Mouse (Mus musculus) cerebellum, adult 2 months (tissue): ENCODE data around the gene Exd1. TPM values are rescaled to one million over a fixed set of nuclear protein-coding genes. Genes with fewer than 3 reads are reported as not detected.

Source experiments
- DNase-seq, 2 experiments: peaks; one replicate each; pipeline ENCODE4 v3.0.0; 2021
- H3K27ac ChIP-seq: fragments of 200-500 bp; 2 replicates; pipeline ENCODE4 v1.5.1; 2012; ENCODE audit warnings: low read length, control low read depth, inconsistent platforms; ENCODE audit not compliant: insufficient read depth
- H3K27me3 ChIP-seq: fragments of 200-500 bp; 2 replicates; pipeline ENCODE4 v1.6.1; 2012; ENCODE audit warnings: inconsistent platforms, mild to moderate bottlenecking, low read length, moderate library complexity; ENCODE audit not compliant: control insufficient read depth, insufficient read depth
- H3K4me1 ChIP-seq: fragments of 200-500 bp; 2 replicates; pipeline ENCODE4 v1.6.1; 2011; ENCODE audit warnings: low read length; ENCODE audit not compliant: control insufficient read depth, insufficient read depth
- H3K4me3 ChIP-seq: fragments of 200-500 bp; replicated peaks from 2 replicates; pipeline ENCODE3; 2011; ENCODE audit warnings: mild to moderate bottlenecking, low read depth, low read length, control low read depth; ENCODE audit not compliant: insufficient read depth
- CTCF ChIP-seq: fragments of 200-500 bp; IDR thresholded peaks from 2 replicates; pipeline ENCODE4 v1.5.1; 2011; ENCODE audit warnings: low read depth, mild to moderate bottlenecking, control low read depth, low read length, moderate library complexity, borderline replicate concordance; ENCODE audit not compliant: insufficient read depth
- POLR2A ChIP-seq: fragments of 200-500 bp; IDR thresholded peaks from 2 replicates; pipeline ENCODE4 v1.6.1; 2011; ENCODE audit warnings: low read length, control low read depth, borderline replicate concordance; ENCODE audit not compliant: insufficient read depth
- WGBS: fragments of 180-500 bp; shearing (Covaris S2); methylation state at CpG from one replicate; pipeline ENCODE4 v1.1.7; 2018; 5-methylcytosine and 5-hydroxymethylcytosine counted together
- polyA plus RNA-seq: library from polyadenylated mRNA; depleted of rRNA; stranded (reverse); fragments of >200 nt; gene quantifications from 2 replicates; pipeline ENCODE4 v1.2.3, GENCODE M21; 2012

The Exd1 gene
- polyA plus RNA-seq, 1 experiment: 0.90 TPM

DNA sequence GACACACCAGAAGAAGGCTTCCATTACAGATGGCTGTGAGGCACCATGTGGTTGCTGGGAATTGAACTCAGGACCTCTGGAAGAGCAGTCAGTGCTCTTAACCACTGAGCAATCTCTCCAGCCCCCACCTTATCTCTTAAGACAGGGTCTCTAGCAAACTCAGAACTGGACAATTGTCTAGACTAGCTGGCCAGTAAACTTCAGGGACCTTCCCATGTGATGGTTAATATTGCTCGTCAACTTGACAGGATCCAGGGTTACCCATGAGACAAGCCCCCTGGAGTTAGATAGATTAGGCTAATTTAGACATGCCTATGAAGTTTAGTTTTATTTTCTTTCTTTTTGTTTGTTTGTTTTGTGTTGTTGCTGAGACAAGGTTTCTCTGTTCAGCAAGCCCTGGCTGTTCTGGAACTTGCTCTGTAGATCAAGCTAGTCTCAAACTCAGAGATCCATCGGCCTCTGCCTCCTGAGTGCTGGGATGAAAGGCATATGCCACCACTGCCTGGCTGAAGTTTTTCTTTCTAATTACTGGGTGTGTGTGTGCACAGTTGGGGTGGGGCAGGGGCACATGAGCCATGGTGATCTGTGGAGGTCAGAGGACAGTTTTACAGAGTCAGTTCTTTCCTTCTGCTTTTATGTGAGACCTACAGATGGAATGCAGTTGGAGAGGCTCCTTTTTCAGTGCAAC, 46.3 kb downstream of the Exd1 start:
- Histone ChIP-seq H3K27ac (no peak overlapping the region), H3K4me3 (no peak overlapping the region), H3K4me1 (no peaks in the 10 kb centered on the region), H3K27me3 (no peaks in the 10 kb centered on the region; the same call in 1 of the 2 replicates)
- TF ChIP-seq CTCF (no peak), POLR2A (no peak)
- 77% methylated on average over 2 of the region's 2 CpGs for WGBS
- DNase-seq: no peak

DNA sequence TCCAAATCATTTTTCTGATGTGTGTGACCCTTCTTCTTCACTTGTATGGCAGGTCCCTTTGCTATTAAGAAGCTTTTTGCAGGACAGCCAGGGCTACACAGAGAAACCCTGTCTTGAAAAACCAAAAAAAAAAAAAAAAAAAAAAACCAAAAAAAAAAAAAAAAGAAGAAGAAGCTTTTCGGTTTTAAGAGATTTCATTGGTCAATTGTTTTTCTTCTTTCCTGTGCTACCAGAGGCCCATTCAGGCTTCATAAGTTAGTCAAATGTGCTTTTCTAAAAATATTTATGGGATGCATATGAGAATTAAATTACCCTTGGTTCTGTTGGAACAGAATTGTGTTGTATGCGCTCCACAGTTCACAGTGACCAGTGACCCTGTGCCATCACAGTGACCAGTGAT, 48.6 kb downstream of the Exd1 start:
- H3K4me3 ChIP-seq: no peak overlapping the region
- no peak overlapping the region for H3K27ac ChIP-seq
- DNase-seq: no peak
- WGBS: 81% methylated on average over 2 of the region's 2 CpGs
- H3K4me1 ChIP-seq: no peaks in the 10 kb centered on the region
- no peaks in the 10 kb centered on the region; the same call in 1 of the 2 replicates for H3K27me3 ChIP-seq
- TF ChIP-seq CTCF: no peak
- TF ChIP-seq POLR2A: no peak

- no peaks in the 10 kb centered on the region; the same call in 1 of the 2 replicates for H3K27me3 ChIP-seq
- DNase-seq: no peak
- no peak overlapping the region for H3K4me3 ChIP-seq
- H3K4me1 ChIP-seq: no peaks in the 10 kb centered on the region
- no peak for TF ChIP-seq CTCF
- no peak for TF ChIP-seq POLR2A
- WGBS: 95% methylated on average over 2 of the region's 2 CpGs
- no peak overlapping the region for H3K27ac ChIP-seq
Observed at GRCm38 (mm10) chr2:119496082-119496481, 51.3 kb downstream of the Exd1 start.

GRCm38 (mm10) chr2:119491953-119492352, 55.5 kb downstream of the Exd1 start:
- 53% methylated on average over 5 of the region's 5 CpGs for WGBS

DNA sequence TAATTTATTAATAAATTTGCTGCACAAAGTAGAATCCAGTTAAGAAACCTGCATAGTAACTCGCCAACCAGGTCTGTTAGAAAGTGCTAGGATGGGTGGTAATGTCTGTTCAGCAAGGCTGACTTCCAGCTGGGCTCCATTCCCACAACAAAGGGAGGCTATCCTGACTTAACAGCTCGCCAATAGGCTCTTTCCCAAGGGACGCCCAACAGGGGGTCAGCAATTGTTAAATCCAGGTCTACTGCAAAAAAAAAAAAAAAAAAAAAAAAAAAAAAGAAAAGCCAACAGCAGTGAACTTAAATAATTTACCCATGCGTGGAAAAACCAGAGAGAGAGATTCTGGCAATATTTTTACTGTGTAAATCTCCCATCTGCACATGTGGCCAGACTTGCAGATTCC, 60.9 kb downstream of the Exd1 start:
- no peak overlapping the region for H3K27ac ChIP-seq
- 8% methylated on average over 4 of the region's 4 CpGs for WGBS
- no peak for TF ChIP-seq CTCF
- no peak for TF ChIP-seq POLR2A
- no peaks in the 10 kb centered on the region for H3K27me3 ChIP-seq
- H3K4me3 ChIP-seq: no peak overlapping the region
- no peaks in the 10 kb centered on the region for H3K4me1 ChIP-seq
- no peak for DNase-seq

More at GRCm38 (mm10) chr2:119491953-119492352, 55.5 kb downstream of the Exd1 start:
- no peaks in the 10 kb centered on the region for H3K27me3 ChIP-seq
- no peaks in the 10 kb centered on the region for H3K4me1 ChIP-seq
- no peak overlapping the region for H3K4me3 ChIP-seq
- no peak for DNase-seq
- H3K27ac ChIP-seq: no peak overlapping the region
- no peak for TF ChIP-seq POLR2A
- TF ChIP-seq CTCF: no peak

DNA sequence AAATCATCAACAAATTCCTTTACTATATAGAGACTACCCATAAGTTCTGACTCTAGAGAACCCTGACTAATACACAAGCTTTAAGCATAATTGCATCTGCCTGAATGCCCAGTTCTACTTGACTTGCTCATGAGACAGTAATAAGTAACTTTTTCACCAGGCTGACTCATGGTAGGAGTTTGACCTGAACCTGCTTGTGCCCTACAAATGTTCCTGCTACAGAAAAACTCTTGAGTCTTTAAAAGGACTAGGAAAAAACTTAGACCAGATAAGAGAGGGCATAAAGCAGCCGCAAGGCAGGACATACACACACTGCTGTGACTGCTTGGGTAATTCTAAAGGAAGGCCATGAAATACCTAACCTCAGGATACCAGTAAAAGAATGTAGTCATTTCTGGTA, 65.1 kb downstream of the Exd1 start:
- DNase-seq: no peak
- TF ChIP-seq CTCF: no peak
- no peak for TF ChIP-seq POLR2A
- no peaks in the 10 kb centered on the region for H3K27me3 ChIP-seq
- no peak overlapping the region for H3K4me3 ChIP-seq
- WGBS: 98% methylated on average over 1 of the region's 1 CpGs
- H3K27ac ChIP-seq: no peak overlapping the region
- H3K4me1 ChIP-seq: peaks cover 5% of the 10 kb centered on the region; the same call in 1 of the 2 replicates

- Histone ChIP-seq H3K27me3 (no peaks in the 10 kb centered on the region), H3K27ac (peak overlapping the region; percentile 34; the same call in 1 of the 2 replicates), H3K4me1 (peaks cover 5% of the 10 kb centered on the region; the same call in 1 of the 2 replicates), H3K4me3 (peak overlapping the region; percentile 94)
- TF ChIP-seq POLR2A (no peak), CTCF (no peak)
- 12% methylated on average over 9 of the region's 9 CpGs for WGBS
- DNase-seq: no peak
Observed at GRCm38 (mm10) chr2:119478397-119478749, 69.1 kb downstream of the Exd1 start.
